Mouse (Mus musculus) kidney, embryonic 16.5 days (tissue): ENCODE results near the gene Tctn3. TPM values are rescaled to one million over a fixed set of nuclear protein-coding genes. Genes with fewer than 3 reads are reported as not detected.
A peak's percentile ranks its signal among the peaks of the same experiment; 100 is the strongest.

Experiments used
- ATAC-seq: fragments of 200-750 bp; cut with Nextera tagmentation; 2 replicates; pipeline ENCODE4 v1.8.0; 2017; ENCODE audit warnings: moderate TSS enrichment; ENCODE audit not compliant: low FRiP score, low TSS enrichment
- H3K27ac ChIP-seq: fragments of 300-500 bp; sonication (generic); 2 replicates; pipeline ENCODE4 v1.5.1; 2014; ENCODE audit warnings: low read length
- H3K27me3 ChIP-seq: fragments of 300-500 bp; sonication (generic); 2 replicates; pipeline ENCODE4 v1.6.1; 2014; ENCODE audit warnings: low read length, control low read depth, mixed read lengths; ENCODE audit not compliant: insufficient read depth
- H3K36me3 ChIP-seq: fragments of 300-500 bp; sonication (generic); 2 replicates; pipeline ENCODE4 v1.6.1; 2014; ENCODE audit warnings: low read length, control low read depth, mixed read lengths; ENCODE audit not compliant: insufficient read depth
- H3K4me1 ChIP-seq: fragments of 300-500 bp; sonication (generic); 2 replicates; pipeline ENCODE4 v1.6.1; 2014; ENCODE audit warnings: low read length, control low read depth, mixed read lengths; ENCODE audit not compliant: insufficient read depth
- H3K4me2 ChIP-seq: fragments of 300-500 bp; sonication (generic); replicated peaks from 2 replicates; pipeline ENCODE4 v1.6.1; 2014; ENCODE audit warnings: low read depth, low read length
- H3K4me3 ChIP-seq: fragments of 300-500 bp; sonication (generic); 2 replicates; pipeline ENCODE4 v1.5.1; 2014; ENCODE audit warnings: mild to moderate bottlenecking, low read length
- H3K9ac ChIP-seq: fragments of 300-500 bp; sonication (generic); replicated peaks from 2 replicates; pipeline ENCODE4 v1.6.1; 2014; ENCODE audit warnings: low read length
- H3K9me3 ChIP-seq: fragments of 300-500 bp; sonication (generic); 2 replicates; pipeline ENCODE4 v1.6.1; 2016; ENCODE audit warnings: low read length, control low read depth
- WGBS: fragments of 180-500 bp; shearing (Covaris S2); extraction: QIAGEN DNeasy Blood & Tissue Kit; methylation state at CpG from one replicate; pipeline ENCODE4 v1.1.7; 2014; 5-methylcytosine and 5-hydroxymethylcytosine counted together
- polyA plus RNA-seq: library from polyadenylated mRNA; unstranded; fragments of >200 nt; fragmentation: Nextera tagmentation; extraction: Ambion mirVana; gene quantifications from 2 replicates; pipeline ENCODE4 v1.2.1, GENCODE M21; 2015

The Tctn3 gene
- polyA plus RNA-seq, 1 experiment from 2014 or later, result 11.5 TPM

GRCm38 (mm10) chr19:40646379-40646778, 34.3 kb upstream of the Tctn3 start:
- Histone ChIP-seq H3K27me3 (no peaks in the 10 kb centered on the region), H3K4me2 (no peak overlapping the region), H3K4me3 (no peak overlapping the region), H3K27ac (no peak overlapping the region), H3K36me3 (no peaks in the 10 kb centered on the region), H3K9me3 (no peaks in the 10 kb centered on the region), H3K4me1 (peaks cover 16% of the 10 kb centered on the region; the same call in 1 of the 2 replicates), H3K9ac (no peak overlapping the region)
- no peak for ATAC-seq
- 27% methylated on average over 6 of the region's 6 CpGs for WGBS

DNA sequence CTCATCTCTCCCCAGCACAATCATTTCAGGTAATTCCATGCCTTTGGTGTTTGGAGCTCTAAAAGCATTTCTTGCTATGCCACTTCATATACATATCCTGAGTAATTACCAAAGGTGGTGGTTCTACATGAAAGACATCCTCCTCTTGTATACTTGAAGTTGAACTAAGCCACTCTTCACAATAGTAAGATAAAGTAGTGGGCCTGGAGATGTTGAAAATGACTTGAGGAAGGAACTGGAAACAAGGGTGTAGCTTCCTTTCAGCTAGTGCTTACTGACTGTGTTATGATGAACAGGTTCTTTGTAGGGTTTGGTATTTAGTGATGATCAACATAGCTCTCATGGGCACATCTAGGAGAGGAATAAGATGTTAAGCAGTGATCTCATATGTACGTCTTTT, 31.8 kb upstream of the Tctn3 start:
- Histone ChIP-seq H3K27ac (no peak overlapping the region), H3K27me3 (no peaks in the 10 kb centered on the region), H3K4me2 (no peak overlapping the region), H3K4me1 (peaks cover 12% of the 10 kb centered on the region; the same call in 1 of the 2 replicates), H3K9me3 (no peaks in the 10 kb centered on the region), H3K9ac (no peak overlapping the region), H3K4me3 (no peak overlapping the region), H3K36me3 (no peaks in the 10 kb centered on the region)
- no peak for ATAC-seq
- 94% methylated on average over 1 of the region's 1 CpGs for WGBS

DNA sequence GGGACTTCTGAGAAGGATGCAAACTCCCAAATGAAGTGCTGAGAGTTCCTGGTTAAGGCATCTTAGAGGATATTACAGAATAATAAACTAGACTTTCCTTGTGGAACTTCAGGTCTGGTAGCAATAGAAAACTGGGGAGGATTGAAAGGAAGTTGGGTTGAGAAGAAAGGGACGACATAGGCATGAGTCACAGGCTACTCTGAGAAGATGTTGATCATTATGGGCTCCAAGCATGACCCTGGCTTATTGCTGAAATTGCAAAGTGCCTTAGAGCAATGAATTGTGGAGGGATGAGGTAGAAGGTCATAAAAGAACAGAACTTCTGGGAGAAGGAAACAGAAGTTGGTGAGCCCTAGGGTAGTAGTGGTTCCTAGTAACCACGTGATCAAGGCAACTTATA, 28.8 kb upstream of the Tctn3 start:
- ATAC-seq, result no peak
- Histone ChIP-seq H3K27me3 (no peaks in the 10 kb centered on the region), H3K4me1 (no peaks in the 10 kb centered on the region), H3K4me3 (no peak overlapping the region), H3K36me3 (no peaks in the 10 kb centered on the region), H3K4me2 (no peak overlapping the region), H3K9me3 (no peaks in the 10 kb centered on the region), H3K9ac (no peak overlapping the region), H3K27ac (no peak overlapping the region)
- 79% methylated on average over 2 of the region's 2 CpGs for WGBS

GRCm38 (mm10) chr19:40639729-40640304, 27.8 kb upstream of the Tctn3 start:
- H3K9me3 ChIP-seq, result no peaks in the 10 kb centered on the region
- H3K27ac ChIP-seq, result no peak overlapping the region
- no peaks in the 10 kb centered on the region for H3K36me3 ChIP-seq
- no peak overlapping the region for H3K4me3 ChIP-seq
- H3K27me3 ChIP-seq, result no peaks in the 10 kb centered on the region
- H3K9ac ChIP-seq, result no peak overlapping the region
- ATAC-seq, result no peak
- H3K4me2 ChIP-seq, result no peak overlapping the region
- WGBS, result 80% methylated on average over 11 of the region's 11 CpGs
- H3K4me1 ChIP-seq, result no peaks in the 10 kb centered on the region

DNA sequence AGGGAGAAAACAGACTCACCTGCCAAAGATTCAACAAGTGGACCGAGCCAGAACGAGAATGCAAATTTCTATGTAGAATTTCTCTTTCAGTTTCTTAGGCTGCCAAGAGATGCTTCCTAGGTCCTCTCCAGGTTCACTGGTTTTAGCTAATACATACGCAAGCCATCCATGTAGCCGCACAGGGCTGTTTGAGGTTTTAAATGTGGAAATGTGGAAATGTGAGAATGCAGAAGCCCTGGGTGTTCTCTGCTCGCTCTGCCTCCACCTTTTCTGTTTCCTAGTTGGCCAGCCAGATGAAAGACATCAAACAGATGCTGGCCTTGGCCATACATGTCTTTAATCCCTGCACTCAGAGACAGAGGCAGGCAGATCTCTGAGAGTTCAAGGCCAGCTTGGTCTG, 26.5 kb upstream of the Tctn3 start:
- no peak for ATAC-seq
- Histone ChIP-seq H3K4me3 (no peak overlapping the region), H3K9ac (no peak overlapping the region), H3K27me3 (no peaks in the 10 kb centered on the region), H3K36me3 (no peaks in the 10 kb centered on the region), H3K27ac (no peak overlapping the region), H3K4me2 (no peak overlapping the region), H3K4me1 (no peaks in the 10 kb centered on the region), H3K9me3 (no peaks in the 10 kb centered on the region)
- 89% methylated on average over 5 of the region's 5 CpGs for WGBS

- H3K27ac ChIP-seq, result peak overlapping the region; percentile 69
- WGBS, result 73% methylated on average over 7 of the region's 7 CpGs
- H3K9ac ChIP-seq, result no peak overlapping the region
- no peak for ATAC-seq
- no peaks in the 10 kb centered on the region for H3K4me1 ChIP-seq
- H3K36me3 ChIP-seq, result no peaks in the 10 kb centered on the region
- no peak overlapping the region for H3K4me3 ChIP-seq
- H3K4me2 ChIP-seq, result no peak overlapping the region
- no peaks in the 10 kb centered on the region for H3K9me3 ChIP-seq
- H3K27me3 ChIP-seq, result no peaks in the 10 kb centered on the region
These were observed 25.6 kb upstream of the Tctn3 start for GRCm38 (mm10) chr19:40637601-40638000.

DNA sequence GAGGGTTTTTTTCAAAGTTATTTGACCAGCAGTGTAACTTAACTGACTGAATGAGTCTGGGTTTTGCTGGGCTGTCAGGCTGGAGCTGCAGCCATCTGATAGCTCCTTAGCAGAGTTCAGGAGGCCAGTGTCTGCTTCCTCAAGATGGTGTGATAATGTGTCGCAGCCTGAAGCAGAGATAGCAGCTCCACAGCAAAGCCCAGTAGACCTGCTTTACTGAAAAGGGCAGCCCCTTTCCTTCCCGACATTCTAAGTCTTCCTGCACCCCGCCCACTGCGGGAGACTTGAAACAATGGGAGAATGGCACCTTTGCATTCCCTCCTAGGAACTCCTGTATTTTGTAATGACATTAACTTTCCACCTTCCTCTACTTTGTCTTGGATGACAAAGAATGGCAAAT, 25.1 kb upstream of the Tctn3 start:
- 0 out of 2 replicates have a peak, but pooled peaks have one; percentile 35 for ATAC-seq
- Histone ChIP-seq H3K4me3 (no peak overlapping the region), H3K9ac (no peak overlapping the region), H3K4me2 (no peak overlapping the region), H3K36me3 (no peaks in the 10 kb centered on the region), H3K4me1 (no peaks in the 10 kb centered on the region), H3K27ac (peak overlapping the region; percentile 69), H3K27me3 (no peaks in the 10 kb centered on the region), H3K9me3 (no peaks in the 10 kb centered on the region)
- 57% methylated on average over 4 of the region's 4 CpGs for WGBS

GRCm38 (mm10) chr19:40633144-40633543, 21.1 kb upstream of the Tctn3 start:
- Histone ChIP-seq H3K36me3 (no peaks in the 10 kb centered on the region), H3K9me3 (no peaks in the 10 kb centered on the region), H3K27me3 (no peaks in the 10 kb centered on the region), H3K4me3 (no peak overlapping the region), H3K27ac (no peak overlapping the region), H3K9ac (no peak overlapping the region), H3K4me1 (no peaks in the 10 kb centered on the region), H3K4me2 (no peak overlapping the region)
- WGBS, result 48% methylated on average over 1 of the region's 1 CpGs
- no peak for ATAC-seq

DNA sequence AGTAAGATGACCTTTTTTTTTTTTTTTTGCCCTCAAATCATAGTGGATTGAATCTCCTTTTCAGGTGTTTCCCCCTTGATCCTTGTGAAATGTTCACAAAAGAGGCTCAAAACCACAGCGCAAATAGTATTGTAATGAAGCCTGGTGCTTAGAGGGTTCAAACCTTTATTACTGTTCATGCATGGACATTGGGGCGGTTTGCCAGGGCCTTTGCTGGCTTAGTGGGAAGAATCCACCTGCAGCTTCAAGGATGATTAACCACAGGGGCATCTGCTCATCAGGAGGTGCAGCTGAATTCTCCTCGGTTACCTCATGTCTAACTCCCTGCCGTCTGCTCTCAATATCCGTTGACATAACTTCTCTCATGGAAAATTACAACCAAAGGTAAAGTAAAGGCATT, 20.6 kb upstream of the Tctn3 start:
- H3K4me2 ChIP-seq, result no peak overlapping the region
- no peak overlapping the region for H3K4me3 ChIP-seq
- H3K27me3 ChIP-seq, result no peaks in the 10 kb centered on the region
- H3K4me1 ChIP-seq, result no peaks in the 10 kb centered on the region
- WGBS, result 67% methylated on average over 5 of the region's 5 CpGs
- ATAC-seq, result no peak
- H3K27ac ChIP-seq, result no peak overlapping the region
- H3K9ac ChIP-seq, result no peak overlapping the region
- H3K36me3 ChIP-seq, result no peaks in the 10 kb centered on the region
- H3K9me3 ChIP-seq, result no peaks in the 10 kb centered on the region

DNA sequence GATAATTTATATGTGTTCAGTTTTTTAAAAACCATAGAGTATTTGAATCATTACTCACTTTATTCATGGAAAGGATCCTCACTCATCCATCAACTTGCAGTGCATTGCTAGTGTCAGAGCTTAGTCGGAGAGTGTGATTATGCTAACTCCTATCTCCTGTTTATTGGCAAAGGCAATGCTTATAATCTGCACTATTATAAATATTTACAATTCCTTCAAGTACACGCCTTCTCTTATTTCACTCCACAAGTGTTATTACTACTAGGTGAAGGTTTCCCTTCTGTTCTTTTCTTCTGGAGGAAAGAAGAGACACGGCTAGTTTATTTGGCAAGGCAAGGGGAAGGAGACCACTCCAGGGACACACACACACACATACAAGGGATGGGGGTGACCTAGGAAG, 20.2 kb upstream of the Tctn3 start:
- no peak overlapping the region for H3K27ac ChIP-seq
- no peak for ATAC-seq
- WGBS, result 56% methylated on average over 3 of the region's 3 CpGs
- no peak overlapping the region for H3K4me3 ChIP-seq
- no peaks in the 10 kb centered on the region for H3K36me3 ChIP-seq
- no peak overlapping the region for H3K4me2 ChIP-seq
- H3K27me3 ChIP-seq, result no peaks in the 10 kb centered on the region
- no peak overlapping the region for H3K9ac ChIP-seq
- H3K4me1 ChIP-seq, result no peaks in the 10 kb centered on the region
- no peaks in the 10 kb centered on the region for H3K9me3 ChIP-seq
